In the genomic region with DNA sequence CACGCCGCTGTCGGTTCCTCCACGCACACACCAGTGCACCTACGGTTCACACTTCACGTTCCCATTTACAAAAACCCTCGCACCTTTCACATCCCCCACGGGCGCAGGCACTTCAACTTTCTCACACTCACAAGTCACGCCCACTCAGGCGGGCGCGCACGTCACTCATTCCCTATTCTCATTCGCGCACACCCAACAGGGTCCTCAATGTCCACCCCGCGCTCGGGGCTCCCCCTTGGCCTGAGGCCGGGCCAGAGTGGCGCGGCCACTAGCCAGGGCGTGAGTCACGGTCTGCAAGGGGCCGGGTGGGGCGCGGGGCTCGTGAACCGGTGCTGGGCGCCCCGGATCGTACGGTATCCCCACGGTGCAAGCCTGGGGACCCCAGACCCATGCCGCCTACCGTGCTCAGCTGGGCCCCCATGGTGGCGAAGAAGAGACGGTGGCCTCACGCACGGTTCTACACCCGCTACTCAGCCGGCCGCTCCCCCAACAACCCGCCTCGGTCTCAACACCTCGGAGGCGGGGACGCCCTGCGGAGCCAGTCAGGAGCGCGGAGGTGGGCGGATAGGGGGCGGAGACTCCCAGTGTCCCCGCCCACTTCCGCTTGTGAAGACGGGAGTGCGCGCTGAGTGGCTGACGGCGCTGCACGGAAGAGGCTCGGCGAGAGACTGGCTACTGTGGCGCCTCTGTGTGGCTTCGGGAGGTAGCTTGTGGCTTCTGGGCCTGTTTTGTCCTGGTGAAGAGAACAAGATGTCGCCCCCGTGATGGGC, we compare ENCODE assay signal across 8 mouse cellular contexts. TPM values are rescaled to one million over a fixed set of nuclear protein-coding genes. Genes with fewer than 3 reads are reported as not detected.
DNase-seq lines count a peak whose midpoint lies in the region; ATAC-seq and TF ChIP-seq lines count a peak whose summit lies in the region.

No protein-coding gene starts in this region.

- no peaks in the 10 kb centered on the region for H3K9me3 ChIP-seq in forebrain, embryonic 11.5 days (ENCODE audit: control insufficient read depth, low read length)
- no peaks in the 10 kb centered on the region for H3K9me3 ChIP-seq in heart, postnatal 0 days (replicated peaks; ENCODE audit: control insufficient read depth, low read length)
- H3K9me3 ChIP-seq in liver, embryonic 16.5 days (replicated peaks; ENCODE audit: control insufficient read depth, low read length) = no peaks in the 10 kb centered on the region
- no peaks in the 10 kb centered on the region for H3K9me3 ChIP-seq in neural tube, embryonic 13.5 days

- peak; percentile 39 for TF ChIP-seq CTCF in heart, postnatal 0 days (IDR thresholded peaks at IDR 0.05; ENCODE audit: low read depth)
- TF ChIP-seq CTCF in testis, adult 2 months (IDR thresholded peaks at IDR 0.05; ENCODE audit: control insufficient read depth, insufficient read depth, insufficient replicate concordance, low read depth, low read length) = no peak

- H3K27me3 ChIP-seq in forebrain, embryonic 11.5 days (ENCODE audit: control insufficient read depth, insufficient read depth, low read length) = no peaks in the 10 kb centered on the region
- no peaks in the 10 kb centered on the region for H3K27me3 ChIP-seq in heart, postnatal 0 days (ENCODE audit: control insufficient read depth, insufficient read depth, low read length)
- H3K27me3 ChIP-seq in liver, embryonic 16.5 days (ENCODE audit: control insufficient read depth, insufficient read depth, low read depth, low read length) = no peaks in the 10 kb centered on the region
- H3K27me3 ChIP-seq in neural tube, embryonic 13.5 days = no peaks in the 10 kb centered on the region
- H3K27me3 ChIP-seq in testis, adult 2 months (ENCODE audit: control insufficient read depth, insufficient read depth, low read length) = no peaks in the 10 kb centered on the region

- peak; percentile 96 for DNase-seq in CD8-positive naive resting alpha-beta T cell, adult 2 months (ENCODE audit: low read depth in 2 of 2, low spot score in 2 of 2)
- DNase-seq in c-Kit-positive CD71-negative TER-119-negative erythroid progenitor cells, embryonic 14.5 days (ENCODE audit: low read depth) = peak; percentile 97
- DNase-seq in forebrain, embryonic 11.5 days (ENCODE audit: low spot score) = peak; percentile 98
- peak; percentile 97 for DNase-seq in heart, postnatal 0 days (ENCODE audit: low spot score)
- peak; percentile 96 to 98 for DNase-seq in kidney, postnatal 4 days

- no peak; the same call in 1 of the 2 replicates for TF ChIP-seq EP300 in heart, postnatal 0 days (IDR thresholded peaks at IDR 0.05; ENCODE audit: low read depth)

- TF ChIP-seq POLR2A in testis, adult 2 months (IDR thresholded peaks at IDR 0.05; ENCODE audit: control insufficient read depth, low read depth, low read length) = peak; percentile 83

- peak overlapping the region; percentile 79 for H3K9ac ChIP-seq in forebrain, embryonic 11.5 days (ENCODE audit: low read length)
- H3K9ac ChIP-seq in heart, postnatal 0 days (replicated peaks; ENCODE audit: low read depth, low read length) = peak overlapping the region; percentile 77
- peak overlapping the region; percentile 98 for H3K9ac ChIP-seq in liver, embryonic 16.5 days (ENCODE audit: low read depth, low read length)
- H3K9ac ChIP-seq in neural tube, embryonic 13.5 days = peak overlapping the region; percentile 89

- H3K4me1 ChIP-seq in forebrain, embryonic 11.5 days (replicated peaks; ENCODE audit: control insufficient read depth, insufficient read depth, low read length) = peaks cover 8% of the 10 kb centered on the region; the same call in 1 of the 2 replicates
- H3K4me1 ChIP-seq in heart, postnatal 0 days (ENCODE audit: control insufficient read depth, insufficient read depth) = peaks cover 20% of the 10 kb centered on the region
- peaks cover 58% of the 10 kb centered on the region for H3K4me1 ChIP-seq in liver, embryonic 16.5 days (ENCODE audit: control insufficient read depth, low read depth, low read length)
- H3K4me1 ChIP-seq in neural tube, embryonic 13.5 days (replicated peaks) = peaks cover 51% of the 10 kb centered on the region
- peaks cover 15% of the 10 kb centered on the region for H3K4me1 ChIP-seq in testis, adult 2 months (ENCODE audit: control insufficient read depth, insufficient read depth, low read length)

- H3K4me3 ChIP-seq in forebrain, embryonic 11.5 days (ENCODE audit: low read depth, low read length) = peak overlapping the region; percentile 86
- H3K4me3 ChIP-seq in heart, postnatal 0 days (ENCODE audit: low read depth, low read length) = peak overlapping the region; percentile 76
- H3K4me3 ChIP-seq in liver, embryonic 16.5 days (ENCODE audit: low read depth, low read length) = peak overlapping the region; percentile 98
- peak overlapping the region; percentile 88 for H3K4me3 ChIP-seq in neural tube, embryonic 13.5 days
- peak overlapping the region; percentile 86 for H3K4me3 ChIP-seq in testis, adult 2 months (ENCODE audit: control insufficient read depth, low read depth, low read length)

- ATAC-seq in forebrain, embryonic 11.5 days (replicated peaks; ENCODE audit: low FRiP score) = peak; percentile 96
- ATAC-seq in heart, postnatal 0 days (ENCODE audit: insufficient read depth, low read depth) = peak; percentile 97
- peak; percentile 84 for ATAC-seq in liver, embryonic 16.5 days (ENCODE audit: low read depth)
- peak; percentile 99 for ATAC-seq in neural tube, embryonic 13.5 days (ENCODE audit: low read depth)

- peak overlapping the region; percentile 92 for H3K4me2 ChIP-seq in forebrain, embryonic 11.5 days (ENCODE audit: low read depth, low read length, severe bottlenecking)
- peak overlapping the region; percentile 93 for H3K4me2 ChIP-seq in heart, postnatal 0 days (ENCODE audit: low read depth, low read length)
- peak overlapping the region; percentile 91 for H3K4me2 ChIP-seq in liver, embryonic 16.5 days (ENCODE audit: low read depth, low read length)
- H3K4me2 ChIP-seq in neural tube, embryonic 13.5 days = peak overlapping the region; percentile 81

- no peaks in the 10 kb centered on the region for H3K36me3 ChIP-seq in forebrain, embryonic 11.5 days (ENCODE audit: control insufficient read depth, insufficient read depth, low read length)
- H3K36me3 ChIP-seq in heart, postnatal 0 days (replicated peaks; ENCODE audit: control insufficient read depth, insufficient read depth, low read length) = no peaks in the 10 kb centered on the region
- no peaks in the 10 kb centered on the region for H3K36me3 ChIP-seq in liver, embryonic 16.5 days (ENCODE audit: control insufficient read depth, insufficient read depth)
- no peaks in the 10 kb centered on the region for H3K36me3 ChIP-seq in neural tube, embryonic 13.5 days
- H3K36me3 ChIP-seq in testis, adult 2 months (ENCODE audit: control insufficient read depth, insufficient read depth, low read length) = no peaks in the 10 kb centered on the region

- peak overlapping the region; percentile 70 for H3K27ac ChIP-seq in forebrain, embryonic 11.5 days (ENCODE audit: low read depth, low read length)
- peak overlapping the region; percentile 88 for H3K27ac ChIP-seq in heart, postnatal 0 days (ENCODE audit: low read depth)
- H3K27ac ChIP-seq in liver, embryonic 16.5 days (ENCODE audit: low read length) = peak overlapping the region; percentile 95
- peak overlapping the region; percentile 91 for H3K27ac ChIP-seq in neural tube, embryonic 13.5 days (replicated peaks)
- peak overlapping the region; percentile 83 for H3K27ac ChIP-seq in testis, adult 2 months (ENCODE audit: control insufficient read depth, insufficient read depth, low read depth, low read length)

- 1% methylated on average over 67 of the region's 67 CpGs for WGBS in forebrain, embryonic 11.5 days
- WGBS in heart, postnatal 0 days = under 1% methylated on average over 67 of the region's 67 CpGs
- WGBS in liver, embryonic 16.5 days (ENCODE audit: insufficient replicate concordance) = under 1% methylated on average over 67 of the region's 67 CpGs
- under 1% methylated on average over 67 of the region's 67 CpGs for WGBS in neural tube, embryonic 13.5 days

RNA-seq across cellular contexts. Expression of gene Cyb5r3, which starts 0.5 kb away (rescaled TPM):
- polyA plus RNA-seq in forebrain, embryonic 11.5 days (2014; fragmentation: Nextera tagmentation; extraction: Ambion mirVana) = 161 and 181 TPM in 2 replicates
- total RNA-seq in heart, postnatal 0 days (2014; rRNA removed; ENCODE audit: low replicate concordance) = 125 and 166 TPM in 2 replicates
- 113 and 117 TPM in 2 replicates for polyA plus RNA-seq in heart, postnatal 0 days (2015; fragmentation: Nextera tagmentation; extraction: Ambion mirVana)
- polyA plus RNA-seq in liver, embryonic 16.5 days (2015; fragmentation: Nextera tagmentation; extraction: Ambion mirVana) = 142 and 171 TPM in 2 replicates
- polyA plus RNA-seq in neural tube, embryonic 13.5 days (2015; fragmentation: Nextera tagmentation; extraction: Ambion mirVana) = 130 and 140 TPM in 2 replicates
- polyA plus RNA-seq in testis, adult 2 months (2012; rRNA removed) = 53.1 and 64.0 TPM in 2 replicates

RNA-seq across cellular contexts. Expression of gene Poldip3, which starts 22.7 kb away (rescaled TPM):
- polyA plus RNA-seq in forebrain, embryonic 11.5 days (2014; fragmentation: Nextera tagmentation; extraction: Ambion mirVana) = 183 and 196 TPM in 2 replicates
- 60.4 and 63.6 TPM in 2 replicates for total RNA-seq in heart, postnatal 0 days (2014; rRNA removed; ENCODE audit: low replicate concordance)
- polyA plus RNA-seq in heart, postnatal 0 days (2015; fragmentation: Nextera tagmentation; extraction: Ambion mirVana) = 36.4 and 38.3 TPM in 2 replicates
- polyA plus RNA-seq in liver, embryonic 16.5 days (2015; fragmentation: Nextera tagmentation; extraction: Ambion mirVana) = 54.4 and 55.8 TPM in 2 replicates
- polyA plus RNA-seq in neural tube, embryonic 13.5 days (2015; fragmentation: Nextera tagmentation; extraction: Ambion mirVana) = 137 and 140 TPM in 2 replicates
- 45.2 TPM in 2 replicates for polyA plus RNA-seq in testis, adult 2 months (2012; rRNA removed)

RNA-seq across cellular contexts. Expression of gene Rrp7a, which starts 49.3 kb away (rescaled TPM):
- 71.2 and 79.7 TPM in 2 replicates for polyA plus RNA-seq in forebrain, embryonic 11.5 days (2014; fragmentation: Nextera tagmentation; extraction: Ambion mirVana)
- total RNA-seq in heart, postnatal 0 days (2014; rRNA removed; ENCODE audit: low replicate concordance) = 116 and 121 TPM in 2 replicates
- polyA plus RNA-seq in heart, postnatal 0 days (2015; fragmentation: Nextera tagmentation; extraction: Ambion mirVana) = 24.6 and 26.2 TPM in 2 replicates
- 19.4 and 20.3 TPM in 2 replicates for polyA plus RNA-seq in liver, embryonic 16.5 days (2015; fragmentation: Nextera tagmentation; extraction: Ambion mirVana)
- 68.3 and 76.0 TPM in 2 replicates for polyA plus RNA-seq in neural tube, embryonic 13.5 days (2015; fragmentation: Nextera tagmentation; extraction: Ambion mirVana)
- polyA plus RNA-seq in testis, adult 2 months (2012; rRNA removed) = 109 and 137 TPM in 2 replicates

Comparison
In these comparisons a context has a peak if more than half of its experiments do, and no peak if none do; other contexts are left out.
1. Peak in every context shown above with its lines: DNase-seq, ATAC-seq, H3K4me3 ChIP-seq and H3K27ac ChIP-seq.